Mouse (Mus musculus): ENCODE measurements at regions not wholly inside any gene's neighbourhood (a gene's known extent, or its start where the extent isn't known, plus 50 kb on each side); places are given as distances from the start of the nearest gene placed in this dataset.

DNA sequence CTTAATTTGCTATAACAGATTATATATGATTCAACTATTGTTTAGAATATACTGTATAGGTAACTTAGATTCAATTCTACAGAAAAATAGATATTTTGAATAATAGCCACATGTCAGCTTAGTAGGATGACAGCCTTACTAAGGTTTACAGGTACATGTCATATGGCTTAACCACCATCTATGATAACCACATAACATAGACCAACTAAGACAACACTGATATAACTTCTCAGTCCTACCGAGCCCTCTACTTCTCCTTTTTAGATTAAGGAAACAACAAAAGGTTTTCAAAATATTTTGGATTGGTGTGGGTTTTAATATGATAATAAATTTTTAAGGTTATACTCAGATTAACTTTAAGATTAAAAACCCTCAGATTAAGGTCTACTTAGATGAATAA lies 977.4 kb downstream of the 4930447A16Rik start:
- no peak for ATAC-seq (replicated peaks; ENCODE audit: extremely low read depth, insufficient read depth, low FRiP score)
- Histone ChIP-seq H3K4me3 (ENCODE audit: low read length) (no peak overlapping the region), H3K27ac (ENCODE audit: low read length) (no peak overlapping the region), H3K27me3 (ENCODE audit: control insufficient read depth, insufficient read depth, low read length) (no peaks in the 10 kb centered on the region), H3K9ac (ENCODE audit: low read length) (no peak overlapping the region), H3K9me3 (replicated peaks; ENCODE audit: control insufficient read depth, low read length) (no peaks in the 10 kb centered on the region), H3K4me1 (ENCODE audit: control insufficient read depth, insufficient read depth, low read length) (peaks cover 29% of the 10 kb centered on the region), H3K4me2 (ENCODE audit: low read depth, low read length) (no peak overlapping the region), H3K36me3 (ENCODE audit: control insufficient read depth, insufficient read depth) (no peaks in the 10 kb centered on the region)
- 80% methylated on average over 1 of the region's 1 CpGs for WGBS

- WGBS: 31% methylated on average over 6 of the region's 6 CpGs
- no peak overlapping the region for H3K4me2 ChIP-seq (ENCODE audit: low read depth, low read length)
Observed at GRCm38 (mm10) chr15:38403760-38404375, 978.5 kb downstream of the 4930447A16Rik start.

GRCm38 (mm10) chr15:38406114-38406960 lies 981.0 kb downstream of the 4930447A16Rik start:
- Histone ChIP-seq H3K4me3 (ENCODE audit: low read length) (no peak overlapping the region), H3K4me2 (ENCODE audit: low read depth, low read length) (no peak overlapping the region), H3K9ac (ENCODE audit: low read length) (peak overlapping the region; percentile 58), H3K27ac (ENCODE audit: low read length) (0 out of 2 replicates have a peak overlapping the region, but pooled peaks have one; percentile 4), H3K27me3 (ENCODE audit: control insufficient read depth, insufficient read depth, low read length) (no peaks in the 10 kb centered on the region), H3K4me1 (ENCODE audit: control insufficient read depth, insufficient read depth, low read length) (peaks cover 29% of the 10 kb centered on the region), H3K36me3 (ENCODE audit: control insufficient read depth, insufficient read depth) (no peaks in the 10 kb centered on the region), H3K9me3 (replicated peaks; ENCODE audit: control insufficient read depth, low read length) (no peaks in the 10 kb centered on the region)
- WGBS: 42% methylated on average over 13 of the region's 13 CpGs
- ATAC-seq (replicated peaks; ENCODE audit: extremely low read depth, insufficient read depth, low FRiP score): peak; percentile 50; the same call in 1 of the 2 replicates

More at GRCm38 (mm10) chr15:38403760-38404375, 978.5 kb downstream of the 4930447A16Rik start:
- peaks cover 29% of the 10 kb centered on the region for H3K4me1 ChIP-seq (ENCODE audit: control insufficient read depth, insufficient read depth, low read length)
- H3K9me3 ChIP-seq (replicated peaks; ENCODE audit: control insufficient read depth, low read length): no peaks in the 10 kb centered on the region
- H3K4me3 ChIP-seq (ENCODE audit: low read length): no peak overlapping the region
- no peak for ATAC-seq (replicated peaks; ENCODE audit: extremely low read depth, insufficient read depth, low FRiP score)
- no peaks in the 10 kb centered on the region for H3K36me3 ChIP-seq (ENCODE audit: control insufficient read depth, insufficient read depth)
- no peaks in the 10 kb centered on the region for H3K27me3 ChIP-seq (ENCODE audit: control insufficient read depth, insufficient read depth, low read length)
- H3K9ac ChIP-seq (ENCODE audit: low read length): no peak overlapping the region
- H3K27ac ChIP-seq (ENCODE audit: low read length): no peak overlapping the region

DNA sequence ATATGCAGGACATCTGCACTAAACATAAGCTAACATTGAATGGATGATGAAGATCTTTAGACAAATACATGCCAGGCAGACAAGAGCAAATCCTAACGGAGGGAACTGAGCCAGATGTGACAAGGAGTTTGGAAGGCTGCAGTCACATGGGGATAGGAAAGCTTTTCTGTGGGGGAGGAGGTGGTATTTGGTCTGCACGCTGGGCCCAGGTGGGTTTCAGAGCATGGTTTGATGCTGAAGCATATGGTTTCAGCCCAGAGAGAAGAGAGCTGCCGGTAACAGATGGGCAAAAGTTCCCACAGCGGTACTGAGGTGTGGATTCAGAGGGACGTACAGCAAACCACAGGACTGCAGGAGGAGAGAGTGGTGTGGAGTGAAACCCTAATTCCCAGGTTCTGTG lies 982.1 kb downstream of the 4930447A16Rik start:
- Histone ChIP-seq H3K9me3 (replicated peaks; ENCODE audit: control insufficient read depth, low read length) (no peaks in the 10 kb centered on the region), H3K27me3 (ENCODE audit: control insufficient read depth, insufficient read depth, low read length) (no peaks in the 10 kb centered on the region)
- WGBS: 71% methylated on average over 5 of the region's 5 CpGs

GRCm38 (mm10) chr15:38409168-38409567 lies 983.8 kb downstream of the 4930447A16Rik start:
- Histone ChIP-seq H3K4me2 (ENCODE audit: low read depth, low read length) (no peak overlapping the region), H3K4me3 (ENCODE audit: low read length) (no peak overlapping the region), H3K9me3 (replicated peaks; ENCODE audit: control insufficient read depth, low read length) (no peaks in the 10 kb centered on the region), H3K9ac (ENCODE audit: low read length) (no peak overlapping the region), H3K36me3 (ENCODE audit: control insufficient read depth, insufficient read depth) (no peaks in the 10 kb centered on the region), H3K4me1 (ENCODE audit: control insufficient read depth, insufficient read depth, low read length) (peaks cover 19% of the 10 kb centered on the region), H3K27me3 (ENCODE audit: control insufficient read depth, insufficient read depth, low read length) (no peaks in the 10 kb centered on the region), H3K27ac (ENCODE audit: low read length) (no peak overlapping the region)
- ATAC-seq (replicated peaks; ENCODE audit: extremely low read depth, insufficient read depth, low FRiP score): no peak
- WGBS: 72% methylated on average over 4 of the region's 4 CpGs

More for the DNA sequence above, 982.1 kb downstream of the 4930447A16Rik start:
- ATAC-seq (replicated peaks; ENCODE audit: extremely low read depth, insufficient read depth, low FRiP score): no peak
- no peaks in the 10 kb centered on the region for H3K36me3 ChIP-seq (ENCODE audit: control insufficient read depth, insufficient read depth)
- no peak overlapping the region for H3K4me2 ChIP-seq (ENCODE audit: low read depth, low read length)
- H3K4me3 ChIP-seq (ENCODE audit: low read length): no peak overlapping the region
- no peak overlapping the region for H3K27ac ChIP-seq (ENCODE audit: low read length)
- H3K4me1 ChIP-seq (ENCODE audit: control insufficient read depth, insufficient read depth, low read length): peaks cover 29% of the 10 kb centered on the region
- H3K9ac ChIP-seq (ENCODE audit: low read length): no peak overlapping the region

DNA sequence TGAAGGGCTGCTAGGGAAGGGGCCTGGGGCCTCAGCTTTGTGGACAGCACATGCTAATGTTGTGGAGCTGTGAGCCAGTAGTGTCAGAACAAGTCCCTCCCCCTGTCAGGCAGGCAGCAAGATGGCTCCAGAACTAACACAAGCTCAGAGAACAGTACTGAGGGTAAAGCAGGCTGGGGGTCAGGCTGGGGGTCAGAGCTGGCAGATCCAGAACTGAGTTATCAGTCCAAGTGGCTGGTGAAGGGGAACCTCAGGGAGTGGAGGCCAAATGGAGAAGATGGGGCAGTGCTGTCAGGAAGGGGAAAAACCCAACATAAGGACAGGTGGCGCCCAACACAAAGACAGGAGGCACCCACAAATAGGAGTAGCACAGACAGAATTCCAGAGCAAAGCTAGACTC lies 985.1 kb downstream of the 4930447A16Rik start:
- Histone ChIP-seq H3K27ac (ENCODE audit: low read length) (no peak overlapping the region), H3K4me1 (ENCODE audit: control insufficient read depth, insufficient read depth, low read length) (peaks cover 16% of the 10 kb centered on the region)
- 93% methylated on average over 1 of the region's 1 CpGs for WGBS

DNA sequence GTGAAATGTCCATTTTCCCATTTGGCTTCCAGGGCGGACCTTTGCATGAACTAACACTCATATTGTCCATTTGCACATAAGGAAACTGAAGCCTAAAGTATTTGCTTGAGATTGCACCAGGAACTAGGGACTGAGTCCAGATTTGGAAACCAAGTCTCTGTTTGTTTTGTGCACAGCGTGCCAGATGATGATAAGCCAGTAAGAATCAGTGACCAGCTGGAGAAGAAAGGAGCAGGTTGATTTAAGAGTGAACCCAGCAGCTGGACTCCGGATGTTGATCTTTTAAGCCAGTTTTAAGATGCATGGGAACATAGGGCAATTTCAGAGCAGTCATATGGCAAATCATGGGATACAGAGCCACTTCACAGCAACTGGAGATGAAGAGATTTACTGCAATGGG lies 987.1 kb downstream of the 4930447A16Rik start:
- Histone ChIP-seq H3K9me3 (replicated peaks; ENCODE audit: control insufficient read depth, low read length) (no peaks in the 10 kb centered on the region), H3K27me3 (ENCODE audit: control insufficient read depth, insufficient read depth, low read length) (no peaks in the 10 kb centered on the region), H3K4me1 (ENCODE audit: control insufficient read depth, insufficient read depth, low read length) (peaks cover 4% of the 10 kb centered on the region), H3K9ac (ENCODE audit: low read length) (no peak overlapping the region), H3K4me2 (ENCODE audit: low read depth, low read length) (no peak overlapping the region), H3K27ac (ENCODE audit: low read length) (no peak overlapping the region), H3K4me3 (ENCODE audit: low read length) (no peak overlapping the region), H3K36me3 (ENCODE audit: control insufficient read depth, insufficient read depth) (no peaks in the 10 kb centered on the region)
- no peak for ATAC-seq (replicated peaks; ENCODE audit: extremely low read depth, insufficient read depth, low FRiP score)
- WGBS: 75% methylated on average over 3 of the region's 3 CpGs

More for the DNA sequence above, 985.1 kb downstream of the 4930447A16Rik start:
- no peaks in the 10 kb centered on the region for H3K9me3 ChIP-seq (replicated peaks; ENCODE audit: control insufficient read depth, low read length)
- no peak overlapping the region for H3K4me3 ChIP-seq (ENCODE audit: low read length)
- no peak overlapping the region for H3K9ac ChIP-seq (ENCODE audit: low read length)
- ATAC-seq (replicated peaks; ENCODE audit: extremely low read depth, insufficient read depth, low FRiP score): no peak
- H3K4me2 ChIP-seq (ENCODE audit: low read depth, low read length): no peak overlapping the region
- no peaks in the 10 kb centered on the region for H3K36me3 ChIP-seq (ENCODE audit: control insufficient read depth, insufficient read depth)
- no peaks in the 10 kb centered on the region for H3K27me3 ChIP-seq (ENCODE audit: control insufficient read depth, insufficient read depth, low read length)

DNA sequence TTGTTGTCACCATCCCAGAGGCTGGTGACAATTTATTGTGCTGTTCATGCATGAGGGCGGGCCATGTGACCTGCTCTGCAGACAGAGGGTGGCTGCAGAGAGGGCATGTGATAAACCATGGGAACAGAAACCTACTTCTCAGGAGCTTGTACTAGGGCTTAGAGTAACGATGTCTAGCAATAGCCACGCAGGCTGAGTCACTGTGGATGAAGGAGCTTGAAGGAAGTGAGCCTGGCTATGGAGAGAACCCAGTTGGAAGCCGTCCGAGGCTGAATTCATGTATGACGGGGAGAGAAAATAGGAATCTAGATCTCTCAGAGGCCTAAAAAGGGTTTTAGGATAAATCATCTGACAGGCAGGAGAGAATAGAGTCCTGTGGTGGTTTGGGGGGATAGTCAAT lies 988.0 kb downstream of the 4930447A16Rik start:
- Histone ChIP-seq H3K4me3 (ENCODE audit: low read length) (no peak overlapping the region), H3K9ac (ENCODE audit: low read length) (no peak overlapping the region), H3K4me2 (ENCODE audit: low read depth, low read length) (no peak overlapping the region), H3K9me3 (replicated peaks; ENCODE audit: control insufficient read depth, low read length) (no peaks in the 10 kb centered on the region), H3K36me3 (ENCODE audit: control insufficient read depth, insufficient read depth) (no peaks in the 10 kb centered on the region), H3K4me1 (ENCODE audit: control insufficient read depth, insufficient read depth, low read length) (peaks cover 4% of the 10 kb centered on the region), H3K27ac (ENCODE audit: low read length) (no peak overlapping the region), H3K27me3 (ENCODE audit: control insufficient read depth, insufficient read depth, low read length) (no peaks in the 10 kb centered on the region)
- 91% methylated on average over 6 of the region's 6 CpGs for WGBS
- ATAC-seq (replicated peaks; ENCODE audit: extremely low read depth, insufficient read depth, low FRiP score): no peak
